Mouse (Mus musculus): ENCODE measurements around the gene Ctrb1.

DNA sequence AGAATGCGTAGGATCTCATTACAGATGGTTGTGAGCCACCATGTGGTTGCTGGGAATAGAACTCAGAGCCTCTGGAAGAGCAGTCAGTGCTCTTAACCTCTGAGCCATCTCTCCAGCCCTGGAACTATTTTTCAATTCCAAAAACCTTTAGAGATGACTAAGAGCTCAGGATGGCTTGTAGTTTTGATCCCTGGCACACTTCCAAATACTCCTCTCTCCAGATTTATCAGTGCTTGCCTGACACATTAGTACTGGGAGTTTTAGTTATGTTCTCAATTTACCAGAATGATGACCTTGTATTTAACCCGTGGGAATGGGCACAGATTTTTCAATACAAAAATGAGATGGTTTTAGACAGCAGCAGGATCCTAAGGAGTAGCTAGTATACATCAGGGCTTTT is 24.1 kb downstream of the Ctrb1 start:
- TF ChIP-seq CTCF (IDR thresholded peaks at IDR 0.05; ENCODE audit: low read depth, low read length), result no peak
- no peak for TF ChIP-seq GATA1 (IDR thresholded peaks at IDR 0.05; ENCODE audit: borderline replicate concordance, low read length)
- TF ChIP-seq GATA2 (IDR thresholded peaks at IDR 0.05; ENCODE audit: borderline replicate concordance, low read depth, low read length), result no peak
- TF ChIP-seq POLR2AphosphoS5 (IDR thresholded peaks at IDR 0.05; ENCODE audit: insufficient replicate concordance, low read depth, low read length), result no peak

Data from G1E (cell line).